Mouse (Mus musculus) Patski (cell line): ENCODE data around the gene Chil5. TPM values are rescaled to one million over a fixed set of nuclear protein-coding genes. Genes with fewer than 3 reads are reported as not detected.
"Not testable (repeated sequence)": the region's sequence is repeated elsewhere in the genome, so short reads cannot be mapped to it uniquely, and the experiment has no call there.

Experiments used
- ATAC-seq: fragments of 100-300 bp; one replicate; pipeline ENCODE4 v1.8.0; 2021
- CTCF ChIA-PET: fragments of 350-600 bp; sonication (Branson Sonifier 250); formaldehyde crosslinking; loops from one replicate; lab custom pipeline; 2022; ENCODE audit warnings: inconsistent platforms; lab: Charles Lee
- POLR2A ChIA-PET: fragments of 350-600 bp; sonication (Branson Sonifier 250); formaldehyde crosslinking; loops from one replicate; lab custom pipeline; 2022; ENCODE audit warnings: antibody characterized with exemption, inconsistent platforms; lab: Charles Lee
- DNase-seq: peaks from one replicate; pipeline ENCODE4 v3.0.0-alpha.2; 2011; ENCODE audit warnings: low read depth, low spot score
- H3K27me3 ChIP-seq: fragments of 371-371 bp; one replicate; pipeline ENCODE4 v1.5.1; 2021
- CTCF ChIP-seq: fragments of 100-300 bp; IDR thresholded peaks from one replicate; pipeline ENCODE4 v1.5.1; 2021
- in situ Hi-C: fragments of 300-500 bp; cut with MboI; formaldehyde crosslinking; loops from 3 replicates; pipeline ENCODE4 v1.11.1; 2018; ENCODE audit warnings: low pct_unique_long_range_greater_than_20kb, mixed read lengths
- polyA plus RNA-seq: library from polyadenylated mRNA; unstranded; gene quantifications from one replicate; pipeline ENCODE4 v1.2.3, GENCODE M21; 2021

Chil5 gene
- polyA plus RNA-seq, 1 experiment from 2014 or later = not detected

- no peak for TF ChIP-seq CTCF
- ChIA-PET POLR2A (interaction anchor here (0.7 kb wide), 1 partner anchor 37 kb away, joined by 5 read pairs; no protein-coding TSS in a partner anchor), CTCF (no interaction called here)
- peaks cover 19% of the 10 kb centered on the region for H3K27me3 ChIP-seq
- peak; percentile 90 for ATAC-seq
- in situ Hi-C loops = no loop called here
- DNase-seq = peak; percentile 20
Measured at GRCm38 (mm10) chr3:106001416-106002370, 30.9 kb downstream of the Chil5 start.

- in situ Hi-C loops = no loop called here
- ATAC-seq = peak; percentile 6
- no peak for TF ChIP-seq CTCF
- POLR2A ChIA-PET = no interaction called here
- peaks cover 19% of the 10 kb centered on the region for H3K27me3 ChIP-seq
- DNase-seq = no peak
- CTCF ChIA-PET = no interaction called here
Measured at GRCm38 (mm10) chr3:106000707-106001375, 31.8 kb downstream of the Chil5 start.

- DNase-seq (no peak), ATAC-seq (no peak)
- no peak for TF ChIP-seq CTCF
- peaks cover 24% of the 10 kb centered on the region for H3K27me3 ChIP-seq
- ChIA-PET CTCF (no interaction called here), POLR2A (no interaction called here)
- in situ Hi-C loops = loop anchor here (5.0 to 10.0 kb wide), 2 partner anchors 453 to 880 kb away; no protein-coding TSS in a partner anchor
Measured at GRCm38 (mm10) chr3:105994730-105995129, 37.9 kb downstream of the Chil5 start.

GRCm38 (mm10) chr3:105991653-105992283 lies 40.8 kb downstream of the Chil5 start:
- ChIA-PET CTCF (interaction anchor here (0.7 to 1.3 kb wide), 6 partner anchors 10 to 460 kb away, joined by 3 to 5 read pairs (median 3); no protein-coding TSS in a partner anchor), POLR2A (no interaction called here)
- ATAC-seq (peak; percentile 66), DNase-seq (no peak)
- peaks cover 9% of the 10 kb centered on the region for H3K27me3 ChIP-seq
- TF ChIP-seq CTCF = peak; percentile 62
- in situ Hi-C loops = loop anchor here (5.0 to 10.0 kb wide), 2 partner anchors 456 to 883 kb away; no protein-coding TSS in a partner anchor

- DNase-seq, CTCF ChIA-PET, H3K27me3 ChIP-seq, ATAC-seq, POLR2A ChIA-PET: not testable (repeated sequence)
- in situ Hi-C loops = loop anchor here (5.0 to 10.0 kb wide), 2 partner anchors 458 to 885 kb away; no protein-coding TSS in a partner anchor
Measured at GRCm38 (mm10) chr3:105989611-105990010, 43.0 kb downstream of the Chil5 start.

GRCm38 (mm10) chr3:105974174-105974573 lies 58.4 kb downstream of the Chil5 start:
- in situ Hi-C loops = loop anchor here (25.0 kb wide), 1 partner anchor 1338 kb away; no protein-coding TSS in a partner anchor

GRCm38 (mm10) chr3:105973411-105973810 lies 59.2 kb downstream of the Chil5 start, which contains the start of gene Ovgp1:
TSS of gene Ovgp1 (plus strand) at chr3:105973711.
- DNase-seq (no peak), ATAC-seq (peak; percentile 7)
- CTCF ChIA-PET = no interaction called here
- in situ Hi-C loops = loop anchor here (25.0 kb wide), 1 partner anchor 1339 kb away; no protein-coding TSS in a partner anchor
- POLR2A ChIA-PET = interaction anchor here (1.1 kb wide), 1 partner anchor 30 kb away, joined by 3 read pairs; no protein-coding TSS in a partner anchor
- no peaks in the 10 kb centered on the region for H3K27me3 ChIP-seq
- TF ChIP-seq CTCF = no peak

More at GRCm38 (mm10) chr3:105974174-105974573, 58.4 kb downstream of the Chil5 start:
- no peak for TF ChIP-seq CTCF
- CTCF ChIA-PET = interaction anchor here (1.4 to 1.8 kb wide), 2 partner anchors 13 to 18 kb away, joined by 3 to 5 read pairs; no protein-coding TSS in a partner anchor
- H3K27me3 ChIP-seq = no peaks in the 10 kb centered on the region
- POLR2A ChIA-PET = interaction anchor here (1.1 kb wide), 1 partner anchor 31 kb away, joined by 3 read pairs; no protein-coding TSS in a partner anchor
- DNase-seq (no peak), ATAC-seq (no peak)

- no peak for DNase-seq
- no peak for TF ChIP-seq CTCF
- no peaks in the 10 kb centered on the region for H3K27me3 ChIP-seq
- in situ Hi-C loops = loop anchor here (25.0 kb wide), 1 partner anchor 1340 kb away; no protein-coding TSS in a partner anchor
- ChIA-PET POLR2A (interaction anchor here (0.8 to 1.2 kb wide), 2 partner anchors 9 to 49 kb away, joined by 3 read pairs; no protein-coding TSS in a partner anchor), CTCF (interaction anchor here (1.4 kb wide), 1 partner anchor 20 kb away, joined by 3 read pairs; no protein-coding TSS in a partner anchor)
- ATAC-seq = no peak
Measured at GRCm38 (mm10) chr3:105971831-105972446, 60.7 kb downstream of the Chil5 start.

Other genes starting within 250 kb of the Chil5 start
- 165 TPM for gene Rap1a, start 231.5 kb downstream of the Chil5 start, polyA plus RNA-seq
- gene Adora3, start 162.0 kb downstream of the Chil5 start, polyA plus RNA-seq = not detected
- not detected for gene Tmigd3, start 161.9 kb downstream of the Chil5 start, polyA plus RNA-seq
- gene I830077J02Rik, start 100.2 kb downstream of the Chil5 start, polyA plus RNA-seq = 0.09 TPM
- gene Wdr77, start 73.4 kb downstream of the Chil5 start, polyA plus RNA-seq = 92.0 TPM
- gene Atp5f1, start 72.7 kb downstream of the Chil5 start, polyA plus RNA-seq = 723 TPM
- gene Ovgp1, start 59.1 kb downstream of the Chil5 start, polyA plus RNA-seq = 1.9 TPM
- not detected for gene Pifo, start 18.2 kb downstream of the Chil5 start, polyA plus RNA-seq
- gene Chia1, start 80.4 kb upstream of the Chil5 start, polyA plus RNA-seq = not detected
- not detected for gene Chil3, start 134.8 kb upstream of the Chil5 start, polyA plus RNA-seq
- gene Chil4, start 186.7 kb upstream of the Chil5 start, polyA plus RNA-seq = not detected